Mouse (Mus musculus) embryonic facial prominence, embryonic 15.5 days (tissue): ENCODE measurements around the gene Nr2c2ap. TPM values are rescaled to one million over a fixed set of nuclear protein-coding genes. Genes with fewer than 3 reads are reported as not detected.

Experiments used
- ATAC-seq: fragments of 200-750 bp; cut with Nextera tagmentation; 2 replicates; pipeline ENCODE4 v1.8.0; 2017; ENCODE audit warnings: low read depth, moderate TSS enrichment; ENCODE audit not compliant: insufficient number of reproducible peaks, low FRiP score, low TSS enrichment
- H3K27ac ChIP-seq: fragments of 300-500 bp; sonication (generic); replicated peaks from 2 replicates; pipeline ENCODE4 v1.5.1; 2015; ENCODE audit warnings: mild to moderate bottlenecking, inconsistent platforms
- H3K27me3 ChIP-seq: fragments of 300-500 bp; sonication (generic); 2 replicates; pipeline ENCODE4 v1.6.1; 2015; ENCODE audit warnings: inconsistent platforms
- H3K36me3 ChIP-seq: fragments of 300-500 bp; sonication (generic); 2 replicates; pipeline ENCODE4 v1.6.1; 2015; ENCODE audit warnings: mild to moderate bottlenecking, inconsistent platforms
- H3K4me1 ChIP-seq: fragments of 300-500 bp; sonication (generic); 2 replicates; pipeline ENCODE4 v1.6.1; 2015; ENCODE audit warnings: inconsistent platforms
- H3K4me2 ChIP-seq: fragments of 300-500 bp; sonication (generic); replicated peaks from 2 replicates; pipeline ENCODE4 v1.6.1; 2015; ENCODE audit warnings: mild to moderate bottlenecking, inconsistent platforms
- H3K4me3 ChIP-seq: fragments of 300-500 bp; sonication (generic); replicated peaks from 2 replicates; pipeline ENCODE4 v1.5.1; 2015; ENCODE audit warnings: mild to moderate bottlenecking, inconsistent platforms
- H3K9ac ChIP-seq: fragments of 300-500 bp; sonication (generic); 2 replicates; pipeline ENCODE4 v1.6.1; 2015; ENCODE audit warnings: inconsistent platforms
- H3K9me3 ChIP-seq: fragments of 300-500 bp; sonication (generic); replicated peaks from 2 replicates; pipeline ENCODE4 v1.6.1; 2016; ENCODE audit warnings: inconsistent platforms
- WGBS: fragments of 180-500 bp; shearing (Covaris S2); methylation state at CpG from one replicate; pipeline ENCODE4 v1.1.7; 2015; 5-methylcytosine and 5-hydroxymethylcytosine counted together
- polyA plus RNA-seq: library from polyadenylated mRNA; unstranded; fragments of >200 nt; fragmentation: Nextera tagmentation; extraction: Ambion mirVana; gene quantifications from 2 replicates; pipeline ENCODE4 v1.2.1, GENCODE M21; 2015

The Nr2c2ap gene
- polyA plus RNA-seq, 1 experiment from 2014 or later = 33.0 TPM

DNA sequence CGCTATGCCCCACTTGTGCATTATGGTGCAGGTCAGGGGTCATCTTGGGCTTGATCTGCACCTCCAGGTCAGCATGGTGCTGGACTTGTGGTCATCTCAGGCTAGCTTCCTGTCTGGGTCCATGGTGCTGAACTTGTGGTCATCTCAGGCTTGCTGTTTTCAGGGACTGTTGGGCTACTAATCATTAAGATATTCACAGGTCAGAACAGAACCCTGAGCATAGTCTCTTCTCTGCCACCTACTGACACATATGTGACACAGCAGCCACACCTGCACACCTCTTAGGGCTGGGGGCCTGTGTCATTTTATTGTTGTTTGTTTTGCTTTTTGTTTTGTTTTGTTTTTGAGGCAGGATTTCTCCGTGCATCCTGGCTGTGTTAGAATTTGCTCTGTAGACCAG, 8.3 kb upstream of the Nr2c2ap start:
- Histone ChIP-seq H3K4me2 (no peak overlapping the region), H3K36me3 (no peaks in the 10 kb centered on the region), H3K9me3 (no peaks in the 10 kb centered on the region), H3K4me1 (peaks cover 5% of the 10 kb centered on the region; the same call in 1 of the 2 replicates), H3K27me3 (peaks cover 37% of the 10 kb centered on the region), H3K27ac (no peak overlapping the region), H3K9ac (no peak overlapping the region), H3K4me3 (no peak overlapping the region)
- ATAC-seq = no peak
- WGBS = 60% methylated on average over 2 of the region's 2 CpGs

GRCm38 (mm10) chr8:70124992-70125391, 6.1 kb upstream of the Nr2c2ap start:
- Histone ChIP-seq H3K9me3 (no peaks in the 10 kb centered on the region), H3K9ac (no peak overlapping the region), H3K27me3 (peaks cover 15% of the 10 kb centered on the region), H3K4me3 (no peak overlapping the region), H3K4me2 (no peak overlapping the region), H3K4me1 (peaks cover 5% of the 10 kb centered on the region; the same call in 1 of the 2 replicates), H3K36me3 (no peaks in the 10 kb centered on the region), H3K27ac (no peak overlapping the region)
- no peak for ATAC-seq
- 60% methylated on average over 8 of the region's 8 CpGs for WGBS

DNA sequence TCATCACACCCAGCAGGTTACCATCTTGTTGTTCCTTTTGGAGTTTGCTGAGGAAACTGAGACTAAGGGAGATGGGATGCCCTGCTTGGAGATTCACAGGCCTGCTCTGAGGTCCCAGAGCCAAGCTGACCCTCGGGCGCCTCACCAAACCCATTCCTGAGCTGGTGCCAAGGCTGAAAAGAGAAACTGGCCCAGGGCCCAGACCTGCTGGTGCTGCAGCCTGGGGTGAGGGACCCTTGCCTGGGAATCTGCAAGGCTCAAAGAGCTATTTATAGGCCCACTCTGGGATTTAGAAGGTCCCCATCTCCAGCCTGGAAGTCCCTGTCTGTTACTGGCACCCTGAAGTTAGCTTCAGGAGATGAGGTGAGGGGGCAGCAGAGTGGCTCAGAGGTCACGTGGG, 2.7 kb upstream of the Nr2c2ap start:
- Histone ChIP-seq H3K4me2 (no peak overlapping the region), H3K27me3 (no peaks in the 10 kb centered on the region), H3K27ac (no peak overlapping the region), H3K4me1 (peaks cover 10% of the 10 kb centered on the region), H3K36me3 (0 out of 2 replicates have a peak, but pooled peaks cover 12% of the 10 kb centered on the region), H3K9me3 (no peaks in the 10 kb centered on the region), H3K9ac (no peak overlapping the region), H3K4me3 (no peak overlapping the region)
- WGBS = 73% methylated on average over 3 of the region's 3 CpGs
- ATAC-seq = no peak

DNA sequence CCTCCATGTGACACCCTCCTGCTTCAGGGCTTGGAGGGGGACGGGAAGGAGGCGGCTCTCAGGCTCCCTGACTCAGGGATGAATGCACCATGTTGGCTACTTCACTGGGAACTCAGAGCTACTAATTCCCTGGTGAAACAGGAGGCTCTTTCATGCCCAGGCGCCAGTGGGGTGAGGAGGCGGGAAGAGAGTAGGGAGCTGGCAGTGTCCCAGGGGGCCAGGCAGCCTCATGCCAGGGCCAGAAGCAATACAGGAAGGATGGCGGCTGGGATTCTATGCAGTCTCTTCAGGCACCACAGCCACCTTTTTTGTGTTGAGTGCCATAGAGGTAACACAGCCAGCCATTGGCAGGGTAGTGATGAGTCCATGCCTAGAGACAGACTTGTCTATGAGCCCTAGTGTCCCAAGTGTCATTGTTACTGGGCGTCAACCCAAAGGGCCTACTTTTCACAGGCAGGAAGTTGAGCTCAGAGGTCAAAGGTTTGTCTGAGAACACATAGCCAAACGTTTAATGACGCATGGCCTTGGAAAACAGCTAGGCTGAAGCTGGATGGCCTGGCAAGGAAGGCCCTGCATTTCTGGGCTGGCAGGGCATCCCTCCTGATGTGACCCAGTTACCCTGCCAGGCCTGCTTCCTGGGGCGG, 1.7 kb upstream of the Nr2c2ap start:
- 0 out of 2 replicates have a peak, but pooled peaks have one; percentile 27 for ATAC-seq
- H3K4me1 ChIP-seq = peaks cover 10% of the 10 kb centered on the region
- H3K9me3 ChIP-seq = no peaks in the 10 kb centered on the region
- H3K27me3 ChIP-seq = no peaks in the 10 kb centered on the region
- no peak overlapping the region for H3K27ac ChIP-seq
- no peak overlapping the region for H3K9ac ChIP-seq
- 50% methylated on average over 9 of the region's 9 CpGs for WGBS
- H3K4me2 ChIP-seq = no peak overlapping the region
- H3K36me3 ChIP-seq = peaks cover 21% of the 10 kb centered on the region
- no peak overlapping the region for H3K4me3 ChIP-seq

DNA sequence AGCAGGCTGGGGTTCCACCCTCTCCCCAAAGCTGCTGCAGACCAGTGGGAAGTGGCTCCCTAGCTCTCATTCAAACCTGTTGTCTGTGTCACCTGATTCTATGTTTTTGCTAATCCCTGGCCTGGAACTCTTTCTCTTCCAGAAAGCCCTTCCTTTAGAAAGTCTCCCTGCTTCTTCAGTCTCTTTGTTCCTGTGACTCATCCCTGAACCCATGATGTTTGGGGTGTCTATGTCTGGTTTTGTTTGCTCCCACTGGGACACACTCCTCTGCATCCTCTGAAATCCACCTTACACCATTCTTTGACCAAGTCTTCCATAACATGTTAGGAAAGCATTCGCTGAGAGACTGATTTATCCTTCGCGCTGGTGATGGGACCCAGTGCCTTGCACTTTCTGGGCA, 1.1 kb upstream of the Nr2c2ap start:
- Histone ChIP-seq H3K4me3 (no peak overlapping the region), H3K27me3 (no peaks in the 10 kb centered on the region)

GRCm38 (mm10) chr8:70134086-70134485, 3.0 kb downstream of the Nr2c2ap start:
- no peaks in the 10 kb centered on the region for H3K9me3 ChIP-seq
- H3K27me3 ChIP-seq = no peaks in the 10 kb centered on the region
- no peak overlapping the region for H3K4me2 ChIP-seq
- no peak overlapping the region for H3K27ac ChIP-seq
- peaks cover 19% of the 10 kb centered on the region for H3K4me1 ChIP-seq
- no peak overlapping the region for H3K9ac ChIP-seq
- 96% methylated on average over 5 of the region's 5 CpGs for WGBS
- ATAC-seq = no peak
- H3K36me3 ChIP-seq = peaks cover 42% of the 10 kb centered on the region
- H3K4me3 ChIP-seq = no peak overlapping the region

More for the DNA sequence above, 1.1 kb upstream of the Nr2c2ap start:
- WGBS = 82% methylated on average over 3 of the region's 3 CpGs
- Histone ChIP-seq H3K9me3 (no peaks in the 10 kb centered on the region), H3K27ac (no peak overlapping the region), H3K4me1 (peaks cover 10% of the 10 kb centered on the region), H3K4me2 (no peak overlapping the region), H3K9ac (no peak overlapping the region), H3K36me3 (peaks cover 27% of the 10 kb centered on the region)
- ATAC-seq = no peak

GRCm38 (mm10) chr8:70134931-70135330, 3.8 kb downstream of the Nr2c2ap start:
- Histone ChIP-seq H3K4me3 (no peak overlapping the region), H3K9me3 (no peaks in the 10 kb centered on the region), H3K4me1 (peaks cover 19% of the 10 kb centered on the region), H3K9ac (no peak overlapping the region), H3K27ac (no peak overlapping the region), H3K36me3 (peaks cover 42% of the 10 kb centered on the region), H3K27me3 (no peaks in the 10 kb centered on the region), H3K4me2 (no peak overlapping the region)
- 89% methylated on average over 9 of the region's 9 CpGs for WGBS
- no peak for ATAC-seq

- Histone ChIP-seq H3K27ac (no peak overlapping the region), H3K9me3 (no peaks in the 10 kb centered on the region), H3K4me1 (peaks cover 25% of the 10 kb centered on the region), H3K9ac (no peak overlapping the region), H3K4me3 (no peak overlapping the region), H3K4me2 (no peak overlapping the region), H3K36me3 (peaks cover 42% of the 10 kb centered on the region), H3K27me3 (no peaks in the 10 kb centered on the region)
- no peak for ATAC-seq
- 87% methylated on average over 4 of the region's 4 CpGs for WGBS
Measured at GRCm38 (mm10) chr8:70136591-70136990, 5.5 kb downstream of the Nr2c2ap start.

GRCm38 (mm10) chr8:70137890-70138289, 6.8 kb downstream of the Nr2c2ap start:
- H3K27me3 ChIP-seq = no peaks in the 10 kb centered on the region
- H3K9me3 ChIP-seq = no peaks in the 10 kb centered on the region
- H3K4me2 ChIP-seq = peak overlapping the region; percentile 78
- 0 out of 2 replicates have a peak overlapping the region, but pooled peaks have one; percentile 37 for H3K9ac ChIP-seq
- ATAC-seq = no peak
- peak overlapping the region; percentile 92 for H3K4me3 ChIP-seq
- WGBS = 74% methylated on average over 4 of the region's 4 CpGs
- no peak overlapping the region for H3K27ac ChIP-seq
- H3K36me3 ChIP-seq = peaks cover 47% of the 10 kb centered on the region
- peaks cover 21% of the 10 kb centered on the region for H3K4me1 ChIP-seq

DNA sequence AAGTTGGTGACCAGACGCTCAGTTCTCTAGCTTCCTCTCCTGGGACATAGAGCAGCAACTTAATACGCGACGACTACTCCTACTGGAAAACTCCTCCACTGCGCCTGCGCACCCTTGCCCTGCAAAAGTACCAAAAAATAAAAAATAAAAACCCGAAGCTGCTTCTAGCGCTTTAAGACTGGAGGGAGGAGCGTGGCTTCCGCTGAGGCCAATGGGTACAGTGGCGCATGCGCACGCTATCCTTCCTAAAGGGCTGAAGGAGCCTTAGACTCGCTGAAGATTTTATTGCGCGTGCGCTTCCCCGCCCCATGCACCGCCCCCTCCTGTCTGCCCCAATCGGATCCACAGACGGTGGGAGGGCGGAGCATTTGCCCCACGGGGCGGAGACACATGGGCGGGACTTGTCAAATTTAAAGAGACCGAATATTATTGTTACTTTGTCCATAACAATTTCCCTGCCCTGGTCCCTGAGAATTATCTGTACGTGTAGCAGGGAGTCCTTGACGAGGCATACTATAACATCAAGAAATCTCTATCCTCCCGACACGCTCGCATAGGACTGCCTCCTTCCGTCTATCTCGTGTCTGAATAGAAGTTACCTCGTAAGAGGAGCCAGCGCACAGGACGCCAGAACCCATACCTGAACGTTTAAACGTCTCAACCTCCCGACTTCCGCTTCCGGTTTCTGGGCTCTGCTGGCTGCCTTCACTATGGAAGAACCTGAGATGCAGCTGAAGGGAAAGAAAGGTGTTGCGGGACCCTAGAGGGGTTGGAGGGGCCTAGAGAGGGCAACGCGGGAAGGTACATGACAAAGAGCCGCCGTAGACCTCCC, 8.1 kb downstream of the Nr2c2ap start, which contains the start of the genes Rfxank, Borcs8 and Mef2b:
Rfxank (minus strand) TSS at position 129 of the 832 bp plus-strand sequence.
Borcs8 (plus strand) TSS at position 474 of the 832 bp plus-strand sequence.
Mef2b (plus strand) TSS at position 686 of the 832 bp plus-strand sequence.
- H3K4me3 ChIP-seq = peak within 1 kb of the TSS; percentile 92
- under 1% methylated on average over 46 of the region's 46 CpGs for WGBS
- ATAC-seq = peak; percentile 98
- peaks cover 44% of the 10 kb centered on the region for H3K36me3 ChIP-seq
- no peaks in the 10 kb centered on the region for H3K27me3 ChIP-seq
- peak within 1 kb of the TSS; percentile 93 for H3K9ac ChIP-seq
- H3K9me3 ChIP-seq = no peaks in the 10 kb centered on the region
- peak within 1 kb of the TSS; percentile 92 for H3K27ac ChIP-seq
- peaks cover 21% of the 10 kb centered on the region for H3K4me1 ChIP-seq
- peak within 1 kb of the TSS; percentile 78 for H3K4me2 ChIP-seq

- H3K4me3 ChIP-seq = peak overlapping the region; percentile 92
- H3K36me3 ChIP-seq = peaks cover 44% of the 10 kb centered on the region
- WGBS = 10% methylated on average over 9 of the region's 9 CpGs
Measured at GRCm38 (mm10) chr8:70139981-70140380, 8.8 kb downstream of the Nr2c2ap start.

More at GRCm38 (mm10) chr8:70139981-70140380, 8.8 kb downstream of the Nr2c2ap start:
- H3K9ac ChIP-seq = peak overlapping the region; percentile 93
- H3K27ac ChIP-seq = peak overlapping the region; percentile 92
- H3K4me2 ChIP-seq = peak overlapping the region; percentile 78
- no peaks in the 10 kb centered on the region for H3K27me3 ChIP-seq
- ATAC-seq = no peak
- H3K4me1 ChIP-seq = peaks cover 21% of the 10 kb centered on the region
- H3K9me3 ChIP-seq = no peaks in the 10 kb centered on the region
